Mouse (Mus musculus) embryonic facial prominence, embryonic 11.5 days (tissue): ENCODE results near the gene 1700001K19Rik. TPM values are rescaled to one million over a fixed set of nuclear protein-coding genes. Genes with fewer than 3 reads are reported as not detected.

Source experiments
- ATAC-seq: fragments of 200-750 bp; cut with Nextera tagmentation; replicated peaks from 2 replicates; pipeline ENCODE4 v1.8.0; 2017; ENCODE audit warnings: low read depth; ENCODE audit not compliant: insufficient number of reproducible peaks, low FRiP score, low TSS enrichment
- DNase-seq: peaks from one replicate; pipeline ENCODE4 v3.0.0-alpha.2; 2015; ENCODE audit warnings: low spot score
- H3K27ac ChIP-seq: fragments of 300-500 bp; sonication (generic); replicated peaks from 2 replicates; pipeline ENCODE4 v1.5.1; 2014; ENCODE audit warnings: mild to moderate bottlenecking, low read depth, low read length, control low read depth
- H3K27me3 ChIP-seq: fragments of 300-500 bp; sonication (generic); 2 replicates; pipeline ENCODE4 v1.6.1; 2014; ENCODE audit warnings: mild to moderate bottlenecking, low read length, moderate library complexity, mixed read lengths; ENCODE audit not compliant: control insufficient read depth, insufficient read depth
- H3K36me3 ChIP-seq: fragments of 300-500 bp; sonication (generic); replicated peaks from 2 replicates; pipeline ENCODE4 v1.6.1; 2014; ENCODE audit warnings: low read depth, mild to moderate bottlenecking, low read length, moderate library complexity, mixed read lengths; ENCODE audit not compliant: control insufficient read depth, insufficient read depth
- H3K4me1 ChIP-seq: fragments of 300-500 bp; sonication (generic); 2 replicates; pipeline ENCODE4 v1.6.1; 2014; ENCODE audit warnings: low read length, mixed read lengths; ENCODE audit not compliant: control insufficient read depth, insufficient read depth
- H3K4me2 ChIP-seq: fragments of 300-500 bp; sonication (generic); 2 replicates; pipeline ENCODE4 v1.6.1; 2014; ENCODE audit warnings: low read depth, mild to moderate bottlenecking, control low read depth, low read length, moderate library complexity
- H3K4me3 ChIP-seq: fragments of 300-500 bp; sonication (generic); 2 replicates; pipeline ENCODE4 v1.5.1; 2014; ENCODE audit warnings: low read depth, low read length, control low read depth
- H3K9ac ChIP-seq: fragments of 300-500 bp; sonication (generic); replicated peaks from 2 replicates; pipeline ENCODE4 v1.6.1; 2014; ENCODE audit warnings: mild to moderate bottlenecking, control low read depth, low read length
- H3K9me3 ChIP-seq: fragments of 300-500 bp; sonication (generic); replicated peaks from 2 replicates; pipeline ENCODE4 v1.6.1; 2016; ENCODE audit warnings: mild to moderate bottlenecking, low read length, inconsistent platforms, mixed read lengths; ENCODE audit not compliant: control insufficient read depth
- WGBS: fragments of 180-500 bp; shearing (Covaris S2); extraction: QIAGEN DNeasy Blood & Tissue Kit; methylation state at CpG from one replicate; pipeline ENCODE4 v1.1.7; 2014; 5-methylcytosine and 5-hydroxymethylcytosine counted together
- polyA plus RNA-seq: library from polyadenylated mRNA; unstranded; fragments of >200 nt; fragmentation: Nextera tagmentation; extraction: Ambion mirVana; gene quantifications from 2 replicates; pipeline ENCODE4 v1.2.1, GENCODE M21; 2014

1700001K19Rik gene
- polyA plus RNA-seq: 0.22 TPM in 1 of 2 replicates, not detected in the other

DNA sequence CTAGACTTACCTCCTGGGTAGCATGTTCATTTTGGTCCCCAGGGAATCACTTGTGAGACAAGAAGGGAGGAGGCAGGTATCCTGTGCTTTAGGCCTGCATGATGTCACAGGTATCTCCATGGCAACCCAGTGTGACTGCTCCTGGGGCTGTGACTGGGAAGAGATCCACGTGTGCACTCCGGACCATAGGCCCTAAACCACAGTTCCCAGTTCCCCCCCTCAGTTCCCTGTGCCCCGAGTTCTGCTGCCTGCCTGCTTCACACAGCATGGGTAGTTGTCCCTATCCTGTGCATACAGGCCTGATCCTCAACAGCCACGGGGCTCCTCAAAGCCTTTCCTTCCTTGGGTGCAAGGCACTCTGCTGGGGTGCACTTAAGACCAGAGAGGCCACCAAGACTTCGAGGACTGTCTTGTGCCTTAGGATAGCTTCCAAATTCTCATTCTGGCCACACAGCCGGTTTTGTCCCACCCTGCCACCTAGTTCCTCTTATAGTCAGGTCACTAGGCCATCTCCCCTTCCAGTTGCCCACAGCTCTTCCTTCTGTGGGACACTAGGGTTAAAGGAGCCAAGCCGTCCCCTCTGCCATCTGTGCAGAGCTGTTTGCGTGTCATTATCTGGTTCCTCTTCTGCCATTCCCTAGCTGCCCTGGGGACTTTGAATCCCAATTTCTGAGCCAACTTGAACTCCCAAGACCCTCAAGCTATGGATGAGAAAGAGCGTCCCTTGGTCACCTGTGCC, at the start of gene 1700001K19Rik:
1700001K19Rik (minus strand) TSS at position 59 of the 739 bp plus-strand sequence.
- H3K36me3 ChIP-seq: no peaks in the 10 kb centered on the region; the same call in 1 of the 2 replicates
- H3K4me3 ChIP-seq: no peak within 1 kb of the TSS
- no peaks in the 10 kb centered on the region for H3K4me1 ChIP-seq
- ATAC-seq (no peak), DNase-seq (no peak)
- no peak within 1 kb of the TSS for H3K9ac ChIP-seq
- H3K4me2 ChIP-seq: no peak within 1 kb of the TSS
- H3K9me3 ChIP-seq: no peaks in the 10 kb centered on the region
- WGBS: 77% methylated on average over 9 of the region's 9 CpGs
- H3K27me3 ChIP-seq: no peaks in the 10 kb centered on the region
- H3K27ac ChIP-seq: no peak within 1 kb of the TSS

DNA sequence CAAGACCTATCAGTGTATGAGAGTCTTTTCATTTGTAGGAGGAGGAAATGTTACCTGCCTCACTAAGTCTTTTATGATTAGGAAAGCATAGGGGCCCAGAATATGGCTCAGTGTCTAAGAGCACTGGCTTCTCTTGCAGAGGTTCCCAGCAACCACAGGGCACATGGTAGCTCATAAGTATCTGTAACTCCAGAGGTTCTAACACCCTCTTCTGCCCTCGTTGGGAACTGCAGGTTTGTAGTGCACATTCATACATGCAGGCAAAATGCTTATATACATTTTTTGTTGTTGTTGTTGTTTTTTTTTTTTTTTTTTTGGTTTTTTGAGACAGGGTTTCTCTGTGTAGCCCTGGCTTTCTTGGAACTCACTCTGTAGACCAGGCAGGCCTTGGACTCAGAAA, 44.0 kb upstream of the 1700001K19Rik start:
- no peak for DNase-seq
- no peak for ATAC-seq
- Histone ChIP-seq H3K27me3 (no peaks in the 10 kb centered on the region), H3K9ac (no peak overlapping the region), H3K4me2 (no peak overlapping the region), H3K36me3 (no peaks in the 10 kb centered on the region), H3K27ac (no peak overlapping the region), H3K4me1 (no peaks in the 10 kb centered on the region), H3K4me3 (no peak overlapping the region), H3K9me3 (no peaks in the 10 kb centered on the region)
- WGBS: 55% methylated on average over 1 of the region's 1 CpGs

DNA sequence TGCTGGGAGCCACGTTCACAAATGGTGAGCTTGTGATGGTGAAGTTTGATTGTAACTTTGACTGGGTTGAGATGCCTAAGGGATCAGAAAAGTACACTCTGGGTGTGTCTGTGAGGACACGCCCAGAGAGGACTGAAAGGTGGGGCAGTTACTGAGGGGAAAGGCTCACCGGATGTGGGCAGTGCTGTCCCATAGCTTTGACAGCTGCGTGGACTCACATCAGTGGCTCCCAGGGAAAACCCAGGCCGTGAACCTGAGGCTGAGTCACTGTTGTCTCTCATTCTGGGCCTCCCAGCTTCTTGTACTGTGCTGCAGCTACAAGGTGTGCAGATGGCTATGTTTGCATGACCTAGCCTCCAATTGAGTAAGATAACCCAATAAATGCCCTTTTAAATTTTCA, 43.1 kb upstream of the 1700001K19Rik start:
- Histone ChIP-seq H3K9ac (no peak overlapping the region), H3K36me3 (no peaks in the 10 kb centered on the region), H3K27ac (no peak overlapping the region), H3K4me1 (no peaks in the 10 kb centered on the region), H3K4me2 (no peak overlapping the region), H3K9me3 (no peaks in the 10 kb centered on the region), H3K27me3 (no peaks in the 10 kb centered on the region), H3K4me3 (no peak overlapping the region)
- ATAC-seq (no peak), DNase-seq (no peak)
- WGBS: 84% methylated on average over 5 of the region's 5 CpGs

DNA sequence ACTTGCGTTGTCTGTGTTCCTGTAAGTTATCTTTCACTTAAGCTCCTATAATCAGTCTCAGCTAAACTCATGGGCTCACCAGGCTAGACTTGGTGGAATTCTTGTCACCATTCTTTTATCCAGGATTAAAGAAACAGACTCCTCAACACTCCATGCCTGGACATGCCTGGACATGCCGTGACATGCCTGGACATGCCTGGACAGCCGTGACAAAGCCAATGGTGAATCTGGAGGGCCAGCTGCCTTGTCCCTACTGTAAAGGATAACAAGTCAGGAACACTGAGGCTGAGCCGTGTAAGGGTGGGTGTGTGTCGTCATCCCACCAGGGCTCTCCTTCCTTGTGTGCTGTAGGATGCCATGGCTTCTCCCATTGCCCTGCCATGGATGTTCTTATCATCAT, 42.6 kb upstream of the 1700001K19Rik start:
- no peak for ATAC-seq
- no peaks in the 10 kb centered on the region for H3K9me3 ChIP-seq
- no peak overlapping the region for H3K27ac ChIP-seq
- H3K9ac ChIP-seq: no peak overlapping the region
- DNase-seq: no peak
- H3K4me3 ChIP-seq: no peak overlapping the region
- no peak overlapping the region for H3K4me2 ChIP-seq
- H3K36me3 ChIP-seq: no peaks in the 10 kb centered on the region
- H3K4me1 ChIP-seq: no peaks in the 10 kb centered on the region
- 94% methylated on average over 5 of the region's 5 CpGs for WGBS
- no peaks in the 10 kb centered on the region for H3K27me3 ChIP-seq

DNA sequence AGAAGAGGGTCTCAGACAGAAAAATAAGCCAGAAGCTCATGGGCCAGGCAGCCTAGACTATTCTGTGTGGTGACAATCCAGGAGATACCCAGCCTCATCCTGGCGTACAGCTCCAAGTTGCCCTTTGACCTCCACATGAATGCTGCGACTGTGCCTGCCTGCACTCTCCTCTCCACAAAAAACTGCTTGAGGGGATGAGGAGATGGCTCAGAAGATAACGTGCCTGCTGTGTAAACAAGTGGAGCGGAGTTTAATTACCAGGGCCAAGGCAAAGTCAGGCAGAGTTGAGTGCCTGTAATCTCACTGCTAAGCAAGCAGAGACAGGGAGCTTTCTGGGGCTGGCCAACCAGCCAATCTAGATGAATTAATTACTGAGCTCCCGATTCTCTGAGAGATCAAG, 33.6 kb upstream of the 1700001K19Rik start:
- no peaks in the 10 kb centered on the region for H3K27me3 ChIP-seq
- no peak overlapping the region for H3K9ac ChIP-seq
- no peaks in the 10 kb centered on the region for H3K4me1 ChIP-seq
- H3K9me3 ChIP-seq: no peaks in the 10 kb centered on the region
- WGBS: 10% methylated on average over 5 of the region's 5 CpGs
- no peak for ATAC-seq
- H3K27ac ChIP-seq: no peak overlapping the region
- no peak overlapping the region for H3K4me3 ChIP-seq
- H3K4me2 ChIP-seq: no peak overlapping the region
- no peaks in the 10 kb centered on the region for H3K36me3 ChIP-seq
- DNase-seq: no peak

DNA sequence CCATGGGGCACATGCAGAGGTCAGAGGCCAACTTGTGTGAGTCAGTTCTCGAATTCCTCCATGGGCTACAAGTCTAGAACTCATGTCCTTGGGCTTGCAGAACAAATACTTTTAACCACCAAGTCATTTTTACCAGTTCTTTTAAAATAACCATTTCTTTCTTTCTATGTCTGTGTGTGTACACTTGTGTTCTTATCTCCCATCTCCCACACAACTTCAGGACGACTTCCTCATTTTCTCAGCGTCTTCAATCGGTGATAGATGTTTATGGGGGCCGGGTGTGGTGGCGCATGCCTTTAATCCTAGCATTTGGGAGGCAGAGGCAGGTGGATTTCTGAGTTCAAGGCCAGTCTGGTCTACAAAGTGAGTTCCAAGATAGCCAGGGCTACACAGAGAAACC, 31.8 kb upstream of the 1700001K19Rik start:
- no peak overlapping the region for H3K4me2 ChIP-seq
- no peak overlapping the region for H3K27ac ChIP-seq
- H3K9me3 ChIP-seq: no peaks in the 10 kb centered on the region
- no peak for DNase-seq
- no peaks in the 10 kb centered on the region for H3K27me3 ChIP-seq
- no peak overlapping the region for H3K9ac ChIP-seq
- H3K4me1 ChIP-seq: no peaks in the 10 kb centered on the region
- WGBS: 94% methylated on average over 6 of the region's 6 CpGs
- ATAC-seq: no peak
- no peaks in the 10 kb centered on the region for H3K36me3 ChIP-seq
- H3K4me3 ChIP-seq: no peak overlapping the region

DNA sequence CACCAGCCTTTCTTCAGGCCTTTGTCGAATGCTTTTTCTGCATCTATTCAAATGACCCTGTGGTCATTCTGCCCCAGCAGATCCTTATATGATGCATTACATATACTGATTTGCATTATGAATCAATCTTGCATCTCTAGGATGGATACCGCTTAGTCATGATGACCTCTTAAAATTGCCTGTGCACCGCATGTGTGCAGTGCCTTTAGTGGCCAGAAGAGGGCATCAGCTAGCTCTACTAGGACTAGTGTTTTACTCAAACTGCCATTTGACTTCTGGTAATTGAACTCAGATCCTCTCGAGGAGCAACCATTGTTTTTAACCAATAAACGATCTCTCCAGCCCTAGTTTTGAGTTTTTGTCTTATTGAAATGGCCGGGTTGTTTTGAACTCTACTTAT, 31.4 kb upstream of the 1700001K19Rik start:
- Histone ChIP-seq H3K27me3 (no peaks in the 10 kb centered on the region), H3K4me3 (no peak overlapping the region), H3K36me3 (no peaks in the 10 kb centered on the region), H3K27ac (no peak overlapping the region), H3K4me2 (no peak overlapping the region), H3K9me3 (no peaks in the 10 kb centered on the region), H3K4me1 (no peaks in the 10 kb centered on the region), H3K9ac (no peak overlapping the region)
- DNase-seq (no peak), ATAC-seq (no peak)
- WGBS: 93% methylated on average over 6 of the region's 6 CpGs

DNA sequence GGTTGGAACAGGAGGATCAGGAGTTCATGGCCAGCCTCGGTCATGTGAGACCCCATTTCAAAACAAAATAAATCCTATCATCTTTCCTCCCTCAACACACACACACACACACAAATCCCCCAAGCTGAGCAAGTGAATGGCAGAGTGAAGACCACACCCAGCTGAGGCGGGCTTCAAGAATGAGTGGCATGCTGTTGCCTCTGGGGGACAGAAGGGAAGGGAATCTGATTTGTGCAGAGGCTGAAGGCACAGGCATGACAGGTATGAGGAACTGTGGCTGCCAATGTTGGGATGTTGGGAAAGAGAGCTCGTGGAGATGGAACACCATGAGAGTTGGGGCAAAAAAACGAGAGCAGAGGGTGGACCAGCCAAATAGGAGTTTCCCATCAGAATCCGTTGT, 28.9 kb upstream of the 1700001K19Rik start:
- Histone ChIP-seq H3K4me2 (no peak overlapping the region), H3K4me1 (no peaks in the 10 kb centered on the region), H3K36me3 (no peaks in the 10 kb centered on the region), H3K4me3 (no peak overlapping the region), H3K27ac (no peak overlapping the region), H3K9ac (no peak overlapping the region), H3K9me3 (no peaks in the 10 kb centered on the region), H3K27me3 (no peaks in the 10 kb centered on the region)
- DNase-seq (no peak), ATAC-seq (no peak)
- WGBS: 65% methylated on average over 5 of the region's 5 CpGs
